Mouse (Mus musculus): ENCODE data around the gene Uprt. TPM values are rescaled to one million over a fixed set of nuclear protein-coding genes. Genes with fewer than 3 reads are reported as not detected.

Uprt gene
- 0.09 TPM in 1 of 2 replicates, not detected in the other for polyA plus RNA-seq (2012; ENCODE audit: insufficient read depth, low replicate concordance)

DNA sequence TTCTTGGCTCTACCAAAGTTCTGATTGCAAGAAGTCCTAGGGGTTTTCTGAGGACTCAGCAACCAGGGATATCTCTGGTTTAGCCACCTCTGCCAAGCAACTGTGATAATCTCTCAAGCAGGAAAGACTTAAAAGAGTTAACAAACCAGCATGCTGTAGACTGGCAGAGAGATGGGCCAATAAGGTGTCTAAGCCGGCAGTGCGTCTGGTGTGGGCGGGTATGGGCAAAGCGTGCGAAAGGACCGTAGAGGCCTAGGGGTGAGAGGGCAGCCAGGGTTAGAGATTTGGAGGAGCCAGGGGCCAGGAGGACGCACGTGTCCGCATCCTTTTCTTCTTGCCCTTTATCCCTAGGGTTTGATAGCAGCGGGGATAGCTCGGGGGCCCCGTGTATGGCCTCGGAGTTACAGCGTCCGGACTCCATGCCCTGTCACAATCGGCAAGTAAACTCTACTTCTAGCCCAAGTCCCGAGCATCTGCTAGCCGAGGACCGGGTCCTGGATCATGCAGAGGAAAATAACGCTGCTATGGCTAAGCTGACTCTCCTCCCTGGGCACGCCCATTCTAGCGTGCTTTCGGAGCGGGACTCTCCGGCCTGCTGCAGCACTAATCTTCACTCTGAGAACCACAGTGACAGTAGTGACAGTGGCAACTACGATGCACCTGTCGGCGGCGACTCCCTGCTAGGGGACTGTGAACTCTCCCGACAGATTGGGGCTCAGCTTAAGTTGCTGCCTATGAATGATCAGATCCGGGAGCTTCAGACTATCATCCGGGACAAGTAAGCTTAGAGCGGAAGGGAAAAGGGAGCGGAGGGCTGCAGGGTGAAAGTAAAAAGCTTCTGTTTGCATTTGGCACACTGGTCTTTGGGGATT is at the start of gene Uprt:
Uprt (plus strand) TSS at position 247 of the 872 bp plus-strand sequence.
- Histone ChIP-seq H3K36me3 (replicated peaks; ENCODE audit: low read length) (no peaks in the 10 kb centered on the region), H3K27me3 (replicated peaks) (peaks cover 4% of the 10 kb centered on the region), H3K4me1 (peaks cover 6% of the 10 kb centered on the region; the same call in 1 of the 2 replicates), H3K4me3 (replicated peaks) (peak within 1 kb of the TSS; percentile 94), H3K9me3 (no peaks in the 10 kb centered on the region)
- TF ChIP-seq GATA1 (IDR thresholded peaks at IDR 0.05; ENCODE audit: borderline replicate concordance, low read length) (no peak), FLI1 (IDR thresholded peaks at IDR 0.05; ENCODE audit: low read length) (no peak)

DNA sequence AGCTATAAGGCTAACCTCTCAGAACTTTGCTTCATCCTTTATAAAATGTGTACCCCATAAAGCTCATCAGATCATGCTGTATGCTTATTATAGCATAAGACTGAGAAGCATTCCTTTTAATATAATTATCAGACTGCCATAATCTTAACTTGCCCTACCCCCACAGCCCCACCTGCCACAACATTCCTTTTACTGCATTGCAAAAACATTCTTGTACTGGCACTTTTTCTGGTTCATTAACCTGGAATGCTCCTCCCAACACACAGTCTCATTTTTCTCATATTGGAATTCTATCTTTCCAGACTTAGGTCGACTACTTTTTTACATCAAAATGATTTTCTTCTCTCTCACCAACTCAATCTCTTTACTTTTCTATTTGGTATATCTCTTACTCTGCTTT is 49.2 kb upstream of the Uprt start:
- TF ChIP-seq GATA1 (IDR thresholded peaks at IDR 0.05; ENCODE audit: borderline replicate concordance, low read length) (no peak), FLI1 (IDR thresholded peaks at IDR 0.05; ENCODE audit: low read length) (no peak)
- peaks cover 3% of the 10 kb centered on the region for H3K27me3 ChIP-seq (replicated peaks)

DNA sequence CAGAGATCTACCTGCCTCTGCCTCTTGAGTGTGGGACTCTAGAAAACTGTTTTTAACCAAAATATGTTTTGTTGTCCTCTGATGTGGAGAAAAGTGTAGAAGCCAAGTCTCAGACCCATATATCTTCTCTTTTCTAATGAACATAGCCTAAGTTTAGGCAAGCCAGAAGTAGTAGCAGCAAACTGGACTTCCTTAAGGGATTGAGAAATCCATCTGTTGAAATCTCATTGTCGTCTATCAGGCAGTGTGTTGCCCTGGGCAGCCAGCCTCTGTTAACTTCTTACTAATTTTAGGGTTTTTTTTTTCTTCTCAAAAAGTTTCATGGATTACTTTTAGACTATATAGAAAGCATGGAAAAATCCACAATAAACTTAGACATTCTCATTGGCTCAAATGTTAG is 30.2 kb upstream of the Uprt start:
- H3K36me3 ChIP-seq (replicated peaks; ENCODE audit: low read length): no peaks in the 10 kb centered on the region
- H3K4me3 ChIP-seq (replicated peaks): no peak overlapping the region
- H3K4me1 ChIP-seq: no peaks in the 10 kb centered on the region
- H3K9me3 ChIP-seq: no peaks in the 10 kb centered on the region
- H3K27me3 ChIP-seq (replicated peaks): no peaks in the 10 kb centered on the region
- no peak for TF ChIP-seq FLI1 (IDR thresholded peaks at IDR 0.05; ENCODE audit: low read length)
- TF ChIP-seq GATA1 (IDR thresholded peaks at IDR 0.05; ENCODE audit: borderline replicate concordance, low read length): no peak

More for the DNA sequence above, 49.2 kb upstream of the Uprt start:
- no peaks in the 10 kb centered on the region for H3K9me3 ChIP-seq
- no peaks in the 10 kb centered on the region for H3K4me1 ChIP-seq
- no peaks in the 10 kb centered on the region for H3K36me3 ChIP-seq (replicated peaks; ENCODE audit: low read length)
- H3K4me3 ChIP-seq (replicated peaks): no peak overlapping the region

DNA sequence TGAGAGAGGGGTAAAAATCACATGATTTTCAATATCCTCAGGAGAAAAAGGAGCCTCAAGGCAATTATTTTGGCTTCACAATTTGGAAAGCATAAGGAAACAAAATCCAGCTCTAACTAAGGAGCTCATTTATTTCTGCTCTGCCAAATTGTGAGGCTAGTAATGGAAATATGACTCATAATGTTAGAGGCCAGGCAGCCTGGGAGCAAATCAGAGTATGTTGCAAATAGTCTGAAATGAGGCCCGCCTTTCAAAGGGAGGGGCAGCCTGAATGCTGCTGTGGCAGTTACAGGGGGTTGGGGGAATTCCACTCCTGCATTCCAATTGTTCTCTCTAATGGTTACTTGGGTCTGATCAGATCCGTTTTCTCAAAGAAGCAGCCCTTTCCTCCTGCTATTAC is 20.9 kb upstream of the Uprt start:
- H3K9me3 ChIP-seq: no peaks in the 10 kb centered on the region
- no peaks in the 10 kb centered on the region for H3K4me1 ChIP-seq
- TF ChIP-seq FLI1 (IDR thresholded peaks at IDR 0.05; ENCODE audit: low read length) (no peak), GATA1 (IDR thresholded peaks at IDR 0.05; ENCODE audit: borderline replicate concordance, low read length) (no peak)
- H3K27me3 ChIP-seq (replicated peaks): peaks cover 3% of the 10 kb centered on the region
- H3K4me3 ChIP-seq (replicated peaks): no peak overlapping the region
- H3K36me3 ChIP-seq (replicated peaks; ENCODE audit: low read length): no peaks in the 10 kb centered on the region

DNA sequence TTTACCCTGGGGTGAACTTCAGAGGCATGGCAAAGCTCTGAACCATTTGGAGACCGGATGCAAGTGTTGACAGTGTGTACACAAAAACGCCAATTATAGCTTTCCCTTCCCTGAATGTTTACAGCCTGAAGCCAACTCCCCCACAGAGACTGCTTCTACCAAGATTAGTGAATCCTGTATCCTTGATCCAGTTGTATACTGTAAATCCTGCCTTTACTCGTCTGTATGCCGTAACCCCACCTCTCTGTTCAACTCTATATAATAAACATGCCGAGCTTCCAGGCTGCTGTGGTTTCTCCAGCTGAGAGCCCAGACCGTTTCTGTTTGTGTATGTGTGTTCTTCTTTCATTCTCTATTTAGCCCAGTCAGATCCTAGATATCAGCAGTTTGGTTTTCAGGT is 18.2 kb upstream of the Uprt start:
- peaks cover 3% of the 10 kb centered on the region for H3K27me3 ChIP-seq (replicated peaks)
- peaks cover 4% of the 10 kb centered on the region; the same call in 1 of the 2 replicates for H3K9me3 ChIP-seq

DNA sequence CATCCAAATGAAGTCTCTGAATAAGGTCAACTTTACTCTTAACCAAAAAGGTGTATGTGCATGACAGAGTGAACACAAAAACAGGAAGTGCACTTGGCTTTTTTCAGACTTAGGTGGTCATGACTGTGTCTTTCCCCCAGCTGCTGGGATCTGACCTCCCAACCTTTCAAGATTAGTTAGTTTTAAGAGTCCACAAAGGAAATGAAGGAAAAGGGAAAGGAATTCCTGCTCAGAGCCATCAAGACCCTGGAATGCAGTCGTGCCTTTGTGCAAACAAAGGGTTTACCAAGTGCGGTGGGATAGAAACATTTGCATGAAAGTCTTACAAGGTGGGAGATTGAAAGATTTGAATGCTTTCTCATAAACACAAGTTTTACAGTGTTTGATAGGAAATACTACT is 4.6 kb upstream of the Uprt start:
- TF ChIP-seq FLI1 (IDR thresholded peaks at IDR 0.05; ENCODE audit: low read length): no peak
- no peaks in the 10 kb centered on the region for H3K9me3 ChIP-seq

More for the DNA sequence above, 18.2 kb upstream of the Uprt start:
- Histone ChIP-seq H3K4me1 (no peaks in the 10 kb centered on the region), H3K36me3 (replicated peaks; ENCODE audit: low read length) (no peaks in the 10 kb centered on the region), H3K4me3 (replicated peaks) (no peak overlapping the region)
- TF ChIP-seq FLI1 (IDR thresholded peaks at IDR 0.05; ENCODE audit: low read length) (no peak), GATA1 (IDR thresholded peaks at IDR 0.05; ENCODE audit: borderline replicate concordance, low read length) (no peak)

DNA sequence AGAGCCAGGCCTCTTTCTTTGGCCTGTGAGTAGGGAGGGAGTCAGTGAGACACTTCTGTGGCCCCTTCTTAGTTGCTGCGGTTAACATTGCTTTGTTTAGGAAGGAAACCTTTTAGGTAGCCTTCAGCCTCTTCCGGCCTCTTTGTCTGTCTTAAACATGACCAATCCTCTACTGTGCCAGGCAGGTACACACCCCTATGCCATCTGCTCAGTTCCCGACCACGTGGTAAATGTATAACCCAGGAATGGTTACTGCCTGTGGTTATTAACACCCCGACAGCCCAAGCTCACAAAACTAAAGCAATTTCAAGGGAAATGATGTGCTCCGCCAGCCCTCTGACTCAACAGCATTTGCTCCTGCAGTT is 808 bp downstream of the Uprt start:
- H3K4me1 ChIP-seq: peaks cover 7% of the 10 kb centered on the region; the same call in 1 of the 2 replicates
- H3K4me3 ChIP-seq (replicated peaks): peak overlapping the region; percentile 94
- H3K36me3 ChIP-seq (replicated peaks; ENCODE audit: low read length): no peaks in the 10 kb centered on the region
- TF ChIP-seq GATA1 (IDR thresholded peaks at IDR 0.05; ENCODE audit: borderline replicate concordance, low read length): no peak
- no peak for TF ChIP-seq FLI1 (IDR thresholded peaks at IDR 0.05; ENCODE audit: low read length)
- H3K9me3 ChIP-seq: no peaks in the 10 kb centered on the region
- peaks cover 4% of the 10 kb centered on the region for H3K27me3 ChIP-seq (replicated peaks)

More for the DNA sequence above, 4.6 kb upstream of the Uprt start:
- peaks cover 8% of the 10 kb centered on the region for H3K27me3 ChIP-seq (replicated peaks)
- H3K4me3 ChIP-seq (replicated peaks): no peak overlapping the region
- H3K4me1 ChIP-seq: peaks cover 6% of the 10 kb centered on the region; the same call in 1 of the 2 replicates
- H3K36me3 ChIP-seq (replicated peaks; ENCODE audit: low read length): no peaks in the 10 kb centered on the region

DNA sequence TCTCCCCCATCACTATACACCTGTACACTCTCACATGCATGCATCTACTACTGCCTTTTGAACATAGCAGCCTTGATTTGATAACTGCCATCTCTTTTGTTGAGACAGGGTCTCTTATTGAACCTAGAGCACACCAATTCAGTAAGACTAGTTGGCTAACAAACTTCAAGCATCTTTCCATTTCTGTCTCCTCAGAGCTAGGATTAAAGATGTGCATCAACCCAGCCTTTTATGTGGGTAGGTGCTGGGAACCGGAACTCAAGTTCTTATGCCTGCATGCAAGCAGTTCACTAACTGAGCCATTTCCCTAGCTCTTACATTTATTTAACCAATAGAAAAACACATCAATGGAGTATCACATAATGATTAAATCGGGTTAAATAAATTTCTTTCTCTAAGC is 3.0 kb downstream of the Uprt start:
- peaks cover 6% of the 10 kb centered on the region; the same call in 1 of the 2 replicates for H3K4me1 ChIP-seq
- H3K36me3 ChIP-seq (replicated peaks; ENCODE audit: low read length): no peaks in the 10 kb centered on the region
- peaks cover 4% of the 10 kb centered on the region for H3K27me3 ChIP-seq (replicated peaks)
- H3K9me3 ChIP-seq: no peaks in the 10 kb centered on the region
- no peak overlapping the region for H3K4me3 ChIP-seq (replicated peaks)
- TF ChIP-seq FLI1 (IDR thresholded peaks at IDR 0.05; ENCODE audit: low read length) (no peak), GATA1 (IDR thresholded peaks at IDR 0.05; ENCODE audit: borderline replicate concordance, low read length) (no peak)

DNA sequence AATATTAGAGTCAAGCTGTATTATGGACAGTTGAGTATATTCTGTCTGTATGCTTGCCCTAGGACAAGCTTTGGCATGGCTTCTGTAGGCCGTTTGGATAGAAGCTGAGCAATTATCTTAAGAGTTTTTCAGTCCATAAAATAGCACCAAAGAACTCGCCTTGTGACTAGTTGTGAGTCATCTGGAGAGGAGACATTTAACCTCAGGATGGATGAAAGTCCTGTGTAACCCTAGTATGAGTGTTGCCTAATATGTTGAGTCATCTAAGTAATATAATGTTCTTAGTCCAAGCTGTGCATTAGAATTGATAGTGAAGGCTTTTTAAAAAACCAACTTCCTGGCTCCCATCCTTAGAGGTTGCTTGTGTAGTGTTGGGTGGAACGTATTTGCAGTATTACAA is 5.4 kb downstream of the Uprt start:
- Histone ChIP-seq H3K27me3 (replicated peaks) (no peaks in the 10 kb centered on the region), H3K9me3 (no peaks in the 10 kb centered on the region), H3K4me3 (replicated peaks) (no peak overlapping the region), H3K4me1 (peaks cover 6% of the 10 kb centered on the region; the same call in 1 of the 2 replicates), H3K36me3 (replicated peaks; ENCODE audit: low read length) (no peaks in the 10 kb centered on the region)
- TF ChIP-seq FLI1 (IDR thresholded peaks at IDR 0.05; ENCODE audit: low read length) (no peak), GATA1 (IDR thresholded peaks at IDR 0.05; ENCODE audit: borderline replicate concordance, low read length) (no peak)

DNA sequence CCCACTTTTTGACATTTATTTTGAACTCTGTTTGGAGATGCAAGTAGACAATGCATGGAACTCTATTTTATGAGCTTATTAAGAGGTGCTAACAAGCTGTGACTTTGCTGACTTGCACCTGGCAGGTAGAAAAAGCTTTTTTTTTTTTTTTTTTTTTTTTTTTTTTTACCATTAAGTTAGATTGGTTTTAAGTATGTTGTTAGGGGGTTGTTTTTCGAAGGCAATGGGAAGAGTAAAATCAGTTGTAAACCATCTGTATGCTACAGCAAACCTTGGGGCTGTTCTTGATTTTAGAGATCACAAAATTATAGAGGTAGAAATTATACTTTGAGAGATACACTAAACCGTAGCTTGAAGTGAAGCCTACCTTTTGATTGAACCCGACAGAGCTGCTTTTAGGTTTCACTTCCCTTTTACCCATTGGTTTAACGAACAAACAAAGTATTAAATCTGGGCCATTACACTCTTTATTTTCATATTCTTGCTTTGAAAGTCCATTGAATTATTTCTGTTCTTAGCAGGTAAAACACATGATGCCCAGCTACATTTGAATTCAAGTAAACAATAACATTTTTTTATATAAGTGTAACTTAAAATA is 6.4 kb downstream of the Uprt start:
- TF ChIP-seq GATA1 (IDR thresholded peaks at IDR 0.05; ENCODE audit: borderline replicate concordance, low read length): no peak
- no peak for TF ChIP-seq FLI1 (IDR thresholded peaks at IDR 0.05; ENCODE audit: low read length)
- H3K36me3 ChIP-seq (replicated peaks; ENCODE audit: low read length): no peaks in the 10 kb centered on the region
- peaks cover 6% of the 10 kb centered on the region; the same call in 1 of the 2 replicates for H3K4me1 ChIP-seq
- no peak overlapping the region for H3K4me3 ChIP-seq (replicated peaks)
- H3K27me3 ChIP-seq (replicated peaks): no peaks in the 10 kb centered on the region
- no peaks in the 10 kb centered on the region for H3K9me3 ChIP-seq
